Mouse (Mus musculus): ENCODE results near the gene Ctcf.

Ctcf gene

DNA sequence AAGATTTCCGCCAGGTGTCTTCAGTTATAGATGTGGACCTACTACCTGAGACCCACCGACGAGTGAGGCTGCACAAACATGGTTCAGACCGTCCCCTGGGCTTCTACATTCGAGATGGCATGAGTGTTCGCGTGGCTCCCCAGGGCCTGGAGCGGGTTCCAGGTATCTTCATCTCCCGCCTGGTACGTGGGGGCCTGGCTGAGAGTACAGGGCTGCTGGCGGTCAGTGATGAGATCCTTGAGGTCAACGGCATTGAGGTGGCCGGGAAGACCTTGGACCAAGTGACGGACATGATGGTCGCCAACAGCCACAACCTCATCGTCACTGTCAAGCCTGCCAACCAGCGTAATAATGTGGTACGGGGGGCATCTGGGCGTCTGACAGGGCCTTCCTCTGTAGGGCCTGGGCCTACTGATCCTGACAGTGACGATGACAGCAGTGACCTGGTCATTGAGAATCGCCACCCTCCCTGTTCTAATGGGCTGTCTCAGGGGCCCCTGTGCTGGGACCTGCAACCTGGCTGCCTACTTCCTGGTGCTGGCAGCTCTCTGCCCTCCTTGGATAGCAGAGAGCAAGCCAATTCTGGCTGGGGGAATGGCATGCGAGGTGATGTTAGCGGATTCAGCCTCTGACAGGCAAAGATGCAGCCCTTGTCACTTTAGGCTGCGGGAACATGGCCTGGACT is 66.5 kb downstream of the Ctcf start:
- peak; percentile 11 for DNase-seq

DNA sequence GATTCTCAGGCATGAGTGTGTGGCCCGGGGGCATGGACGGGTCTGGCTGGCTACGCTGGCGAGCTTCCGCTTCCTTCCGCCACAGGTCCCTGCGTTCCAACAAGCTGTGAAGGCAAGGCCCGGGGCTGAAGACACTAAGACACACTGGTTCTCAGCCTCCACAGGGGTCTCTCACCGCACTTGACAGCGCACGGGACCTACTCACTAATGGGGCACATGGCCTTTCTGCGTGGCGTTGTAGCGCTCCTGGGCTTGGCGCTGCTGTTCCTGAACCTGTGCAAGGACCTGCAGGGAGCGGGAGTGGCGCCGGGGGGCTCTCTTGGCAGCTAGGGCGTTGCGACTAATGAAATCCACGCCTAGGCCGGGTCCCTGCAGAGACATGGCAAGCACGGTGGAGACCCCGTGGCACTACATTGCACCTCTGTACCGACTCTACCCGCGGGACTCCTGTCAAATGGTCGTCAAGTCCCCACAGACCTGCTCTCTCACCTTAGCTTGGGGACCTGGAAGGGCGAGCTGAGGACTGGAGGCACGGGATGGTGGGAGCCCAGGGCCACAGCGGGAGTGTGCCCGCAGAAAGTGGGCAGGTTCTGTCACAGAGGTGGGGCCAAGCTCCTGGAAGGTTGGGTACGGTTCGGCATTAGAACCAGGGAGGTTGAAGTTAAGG is 67.9 kb downstream of the Ctcf start:
- peak; percentile 6 for DNase-seq

DNA sequence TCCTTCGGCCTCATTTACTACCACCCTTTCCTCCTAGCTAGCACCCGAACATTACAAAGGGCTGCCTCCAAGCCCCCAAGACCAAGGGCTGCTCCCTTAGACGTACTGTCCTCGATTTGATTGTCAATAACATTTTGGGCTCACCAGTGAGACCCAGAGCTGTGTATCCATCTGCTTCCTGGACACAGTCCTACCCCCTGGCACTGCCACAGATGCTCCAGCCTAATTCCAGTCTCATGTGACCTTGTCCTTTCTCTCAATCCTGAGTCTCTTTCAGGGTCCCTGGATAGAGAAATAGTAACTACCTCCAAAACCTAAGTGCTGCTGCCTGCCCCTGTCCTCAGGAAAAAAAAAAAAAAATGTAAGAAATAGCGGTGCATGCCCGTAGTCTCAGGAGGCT is 68.6 kb downstream of the Ctcf start:
- DNase-seq = no peak

DNA sequence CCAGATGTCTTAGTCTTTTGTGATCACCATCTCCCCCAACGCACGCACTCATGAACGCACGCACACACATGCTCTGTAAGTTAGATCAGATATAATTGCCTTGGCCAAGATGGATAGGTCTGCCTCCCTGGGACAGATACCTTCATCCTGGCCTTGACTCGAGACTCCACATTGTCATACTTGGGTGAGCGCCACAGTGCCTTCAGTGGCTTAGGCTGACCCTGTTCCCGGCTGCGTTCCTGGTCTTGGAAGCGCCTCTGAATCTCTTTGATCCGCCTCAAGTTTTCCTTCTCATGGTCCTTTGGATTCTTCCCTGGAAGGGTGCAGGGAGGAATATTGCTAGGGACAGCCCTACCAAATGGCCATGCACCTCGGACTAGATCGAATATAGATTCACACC is 70.1 kb downstream of the Ctcf start:
- DNase-seq = no peak

DNA sequence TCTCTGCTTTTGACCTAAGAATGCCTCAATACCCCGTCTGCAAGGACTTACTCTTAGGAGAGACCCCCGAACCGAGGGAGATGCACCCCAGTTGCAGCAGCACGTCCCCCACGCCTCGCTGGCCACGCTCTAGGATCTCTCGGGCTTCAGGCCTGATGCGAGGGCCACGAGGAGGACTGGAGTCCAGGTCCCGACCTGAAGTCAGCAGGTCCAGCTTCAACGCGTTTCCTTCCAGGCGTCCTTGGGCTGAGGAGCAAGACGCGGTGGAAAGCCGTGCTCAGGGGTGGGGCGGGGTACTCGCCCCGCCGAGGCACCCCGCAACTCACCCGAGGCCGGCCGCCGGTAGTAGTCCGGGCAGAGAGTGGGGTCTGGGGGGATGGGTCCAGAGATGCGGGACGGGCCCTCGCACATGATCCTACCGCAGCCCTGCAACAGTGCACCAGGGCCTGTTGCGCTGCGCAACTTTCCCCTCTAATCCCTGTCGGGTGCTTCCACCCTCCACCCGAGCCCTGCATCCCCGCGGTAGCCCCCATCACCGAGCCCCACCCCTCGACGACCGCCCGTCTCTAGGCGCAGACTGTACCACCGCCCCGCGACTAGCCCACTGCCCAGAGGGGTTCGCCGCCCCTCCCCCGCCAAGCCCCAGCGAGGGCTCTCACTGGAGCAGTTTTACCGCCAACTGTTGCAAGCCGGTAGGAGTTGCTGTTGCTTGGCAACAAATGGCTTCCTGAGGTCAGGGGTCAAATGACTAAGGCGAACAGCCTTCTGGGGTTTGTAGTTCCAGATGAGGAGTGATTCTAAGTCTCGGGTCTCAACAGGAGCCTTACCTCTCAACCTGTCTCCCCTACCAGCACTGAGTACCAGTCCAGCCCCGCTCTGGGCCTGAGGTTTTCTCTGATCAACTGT is 71.4 kb downstream of the Ctcf start, which contains the start of the genes 4933405L10Rik and Enkd1:
Gene 4933405L10Rik, plus strand, starts transcription at position 158 of the 906 bp plus-strand sequence.
Gene Enkd1, minus strand, starts transcription at position 713 of the 906 bp plus-strand sequence.
- DNase-seq = peak; percentile 89

DNA sequence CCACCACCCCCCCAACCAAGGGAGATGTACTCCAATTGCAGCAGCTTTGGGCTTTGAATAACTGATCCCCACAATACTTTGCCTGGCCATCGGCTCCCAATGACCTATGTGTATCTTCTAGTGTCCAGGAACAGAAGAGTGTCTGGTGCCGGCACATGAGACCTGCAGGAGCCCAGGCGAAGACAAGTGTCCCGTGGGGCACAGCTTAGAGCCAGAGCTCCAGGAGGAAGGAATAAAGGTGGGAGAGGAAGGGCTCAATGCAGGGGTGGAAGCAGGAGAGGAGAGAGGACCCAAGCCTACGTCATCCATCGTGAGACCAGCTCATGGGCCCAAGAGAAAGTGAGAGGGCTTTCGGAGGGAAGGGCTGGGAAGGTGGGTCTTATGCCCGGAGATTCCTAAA is 72.3 kb downstream of the Ctcf start:
- DNase-seq = peak; percentile 13

DNA sequence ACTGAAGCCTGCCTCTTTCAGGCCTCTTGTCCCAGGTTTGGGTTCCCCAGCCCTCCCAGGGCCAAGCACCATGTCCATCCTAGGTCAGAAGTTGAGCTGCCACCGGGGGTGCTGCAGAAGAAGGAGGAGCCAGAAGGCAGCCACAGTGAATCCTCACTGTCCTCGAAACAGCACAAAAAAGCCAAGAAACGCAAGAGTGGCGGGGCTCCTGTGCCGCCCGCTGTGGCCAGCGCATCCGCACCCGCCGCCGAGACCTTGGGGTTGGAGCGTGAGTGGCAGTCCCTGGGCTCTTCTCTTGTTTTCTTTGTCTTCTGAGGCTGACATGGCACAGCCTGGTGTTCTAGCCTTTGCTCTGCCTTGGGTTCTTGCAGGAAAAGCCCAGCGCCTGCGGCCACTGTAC is 72.9 kb downstream of the Ctcf start:
- DNase-seq = peak; percentile 14

DNA sequence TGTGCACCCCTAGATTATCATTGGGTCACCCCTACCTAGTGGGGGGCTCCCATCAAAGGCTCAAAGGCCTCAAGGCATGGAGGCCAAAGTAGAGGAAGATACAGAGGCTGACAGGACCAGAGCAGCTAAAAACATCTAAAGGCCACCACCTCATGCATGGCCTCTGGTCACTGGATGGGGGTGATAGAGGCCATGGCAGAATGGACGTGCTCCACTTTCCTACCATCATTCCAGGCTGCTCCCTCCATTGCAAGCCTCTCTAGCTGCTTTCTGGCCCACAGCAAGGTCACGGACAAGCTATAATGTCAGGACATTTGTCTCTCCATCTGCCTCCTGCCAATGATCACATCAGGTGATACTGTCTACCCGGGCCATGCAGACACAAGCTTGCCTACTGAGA is 75.9 kb downstream of the Ctcf start:
- DNase-seq = no peak

DNA sequence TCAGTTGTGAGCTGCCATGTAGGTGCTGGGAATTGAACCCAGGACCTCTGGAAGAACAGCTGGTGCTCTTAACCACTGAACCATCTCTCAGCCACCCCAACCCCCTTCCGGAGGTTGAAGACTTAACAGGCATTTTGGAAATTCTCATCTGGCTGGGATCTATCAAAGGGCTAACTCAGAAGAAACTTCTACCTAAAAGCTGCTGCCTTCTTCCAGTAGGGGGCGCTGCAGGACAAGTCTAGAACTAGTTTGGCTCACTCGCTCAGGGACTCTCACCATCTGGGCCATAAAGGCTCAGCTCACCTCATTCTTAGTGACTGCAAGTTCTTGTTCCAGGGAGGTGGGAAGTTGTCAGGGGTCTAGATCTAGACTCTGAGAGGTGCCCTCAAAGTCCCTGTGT is 77.8 kb downstream of the Ctcf start:
- DNase-seq = peak; percentile 92

DNA sequence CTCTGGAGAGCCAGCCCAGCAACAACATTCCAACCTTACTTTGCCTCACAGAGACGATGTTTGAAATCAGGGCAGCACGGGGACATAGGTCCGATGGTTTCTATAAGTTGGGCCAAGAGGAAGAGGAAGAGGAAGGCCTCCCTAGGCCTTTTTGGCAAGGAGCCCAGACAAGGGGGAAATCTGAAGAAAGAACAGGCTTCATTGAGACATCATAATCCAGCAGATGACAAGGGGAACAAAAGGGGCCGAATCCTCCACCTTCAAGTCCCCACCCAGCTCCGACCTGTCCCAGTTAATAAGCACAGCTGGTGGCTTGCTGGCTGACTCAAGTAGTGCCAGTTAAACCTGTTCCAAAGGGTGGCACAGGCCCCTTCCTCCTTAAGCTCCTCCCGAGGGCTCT is 78.7 kb downstream of the Ctcf start:
- DNase-seq = no peak

DNA sequence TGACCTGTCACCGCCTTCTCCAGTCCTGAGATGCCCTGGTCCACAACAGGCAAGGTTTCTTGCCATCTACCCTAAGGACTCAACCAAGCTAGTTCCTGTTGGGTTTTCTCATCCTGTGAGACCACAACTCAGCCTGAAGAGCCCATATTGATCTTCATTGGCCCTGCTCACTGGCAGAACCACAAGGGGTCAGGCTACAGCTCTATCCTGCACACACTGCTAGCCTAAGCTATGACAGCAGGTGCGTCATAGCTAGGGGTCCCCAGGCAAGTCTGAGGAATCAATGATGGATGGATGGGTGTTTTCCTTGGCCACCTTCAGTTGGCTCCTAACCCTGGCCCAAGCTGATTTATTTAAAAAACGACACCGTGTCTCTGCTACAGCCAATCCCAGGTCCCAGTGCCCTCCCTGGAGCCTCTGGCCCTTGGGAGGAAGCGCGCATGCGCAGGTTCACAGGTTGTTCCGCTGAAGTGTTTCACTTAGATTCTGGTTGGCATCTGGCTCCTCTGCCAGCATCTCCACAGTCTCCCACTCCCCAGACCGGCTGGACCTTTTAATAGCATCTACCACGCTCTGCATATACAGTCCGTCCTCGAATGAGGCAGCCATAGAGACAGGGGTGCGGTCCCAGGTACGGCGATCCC is 80.1 kb downstream of the Ctcf start:
- DNase-seq = no peak

DNA sequence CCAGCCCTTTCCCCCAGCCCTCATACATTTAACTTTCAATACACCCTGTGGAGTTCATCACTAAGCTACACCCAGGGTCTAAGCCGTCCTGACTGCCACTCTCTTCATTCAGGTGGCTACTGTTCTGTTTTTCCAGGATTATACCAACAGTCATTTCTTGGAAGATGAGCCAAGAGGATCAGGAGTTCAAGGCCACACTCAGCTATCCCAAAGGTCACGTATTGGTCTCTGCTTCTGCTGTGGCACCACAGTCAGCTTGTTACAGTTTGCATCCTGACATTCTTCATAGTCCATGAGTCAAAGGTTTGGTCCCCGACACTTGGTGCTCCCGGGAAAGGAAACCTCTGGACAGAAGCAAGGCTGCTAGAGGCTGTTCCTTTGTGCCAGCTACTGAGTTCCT is 83.3 kb downstream of the Ctcf start:
- DNase-seq = no peak

DNA sequence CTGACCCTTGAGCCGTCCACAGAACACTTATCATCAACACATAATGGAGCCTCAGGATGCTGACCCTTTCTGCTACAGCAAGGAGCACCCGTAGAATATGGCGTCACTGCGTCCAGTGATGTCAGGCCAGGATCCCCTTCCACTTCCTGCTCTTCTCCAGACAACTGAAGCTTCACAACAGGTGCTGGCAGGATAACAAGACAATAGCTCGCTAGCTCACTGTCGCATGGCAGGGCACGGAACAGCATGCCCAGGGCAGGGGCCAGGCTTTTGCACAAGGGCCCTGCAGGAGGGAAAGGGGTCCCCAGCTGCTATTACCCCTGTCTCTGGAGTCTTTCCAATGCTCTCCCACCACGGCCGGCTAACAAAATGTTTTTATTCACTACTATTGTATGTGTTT is 86.5 kb downstream of the Ctcf start:
- DNase-seq = no peak

DNA sequence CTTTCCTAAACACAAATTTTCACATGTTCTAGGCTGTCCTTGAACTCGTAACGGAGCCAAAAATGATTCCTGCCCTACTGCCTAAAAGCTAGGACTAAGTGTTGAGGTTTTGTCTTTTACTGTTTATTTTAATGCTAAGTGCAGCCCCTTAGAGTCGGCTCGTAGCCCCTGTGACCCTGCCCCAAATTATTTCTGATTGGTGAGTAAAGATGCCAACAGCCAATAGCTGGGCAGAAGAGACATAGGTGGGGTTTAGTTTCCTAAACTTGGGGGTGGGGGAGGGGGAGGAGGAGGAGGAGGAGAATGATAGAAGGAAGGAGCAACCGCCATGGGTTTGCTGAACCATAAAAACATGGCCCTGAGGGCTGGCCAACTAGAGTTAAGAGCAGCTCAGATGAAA is 89.4 kb downstream of the Ctcf start:
- DNase-seq = no peak

DNA sequence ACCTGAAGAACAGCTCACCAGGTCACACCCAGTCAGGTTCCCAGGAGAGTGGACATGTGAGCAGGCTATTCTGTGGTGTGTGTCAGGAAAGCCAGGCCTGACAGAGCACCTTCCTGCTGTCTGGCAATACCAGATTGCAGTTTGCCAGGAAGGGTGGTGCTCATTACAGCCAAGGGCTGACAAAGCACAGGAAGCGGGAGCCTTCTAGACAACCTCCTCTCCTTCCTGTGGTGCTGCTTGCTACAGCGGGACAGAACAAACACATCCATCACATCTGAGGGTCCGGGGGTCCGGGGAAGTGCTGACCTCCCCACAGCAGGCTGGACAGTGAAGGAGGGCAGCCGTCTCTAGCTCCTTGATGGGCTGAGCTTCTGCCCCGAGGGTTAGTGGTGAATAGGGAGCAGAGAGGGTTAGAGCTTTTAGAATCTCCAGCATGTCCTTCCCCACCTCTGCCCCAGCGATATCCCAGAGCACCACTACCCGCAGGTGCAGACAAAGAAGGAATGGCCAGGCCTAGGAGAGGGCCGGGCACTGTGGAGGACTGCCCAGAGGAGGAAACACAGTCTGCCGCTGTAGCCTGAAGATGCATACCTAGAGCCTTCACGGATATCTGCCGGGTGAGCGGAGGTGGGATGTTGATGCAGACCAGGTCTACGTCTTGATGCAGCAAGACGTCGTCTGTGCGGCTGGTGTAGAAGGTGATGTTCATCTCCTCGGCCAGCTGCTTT is 91.2 kb downstream of the Ctcf start:
- peak; percentile 41 for DNase-seq

DNA sequence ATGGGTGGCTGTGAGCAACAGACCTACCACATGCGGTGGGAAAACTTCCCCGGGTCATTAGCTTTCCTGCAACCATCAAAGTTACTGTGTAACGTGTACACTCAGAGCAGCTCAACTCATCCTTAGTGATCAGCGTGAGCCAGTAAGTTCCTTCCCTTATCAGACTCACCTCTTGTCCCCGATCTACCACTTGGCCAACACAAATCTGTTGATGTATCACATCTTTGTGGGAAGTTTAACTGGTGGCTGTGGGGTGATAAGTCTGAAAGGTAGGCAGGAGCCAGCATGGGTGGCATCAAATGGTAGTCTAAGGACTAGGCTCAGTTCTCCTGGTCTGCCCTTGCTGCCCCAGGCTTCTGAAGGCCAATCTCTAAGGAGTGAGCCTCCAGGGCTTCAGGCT is 95.8 kb downstream of the Ctcf start:
- no peak for DNase-seq

Data from thymus, postnatal 14 days (tissue).